Mouse (Mus musculus): Measurements from ENCODE around the gene Arrdc2. TPM values are rescaled to one million over a fixed set of nuclear protein-coding genes. Genes with fewer than 3 reads are reported as not detected.

The Arrdc2 gene
- total and polyA plus RNA-seq, 3 experiments, result 13.1 to 22.5 TPM; not detected in 1

GRCm38 (mm10) chr8:70850132-70850845 is 10.8 kb upstream of the Arrdc2 start:
- H3K27me3 ChIP-seq (ENCODE audit: control insufficient read depth in 1 of 2, insufficient read depth in 2 of 2, low read length in 2 of 2), result no peaks in the 10 kb centered on the region
- H3K4me3 ChIP-seq (ENCODE audit: control insufficient read depth in 1 of 2, insufficient read depth in 1 of 2, low read depth in 2 of 2, low read length in 2 of 2), result no peak overlapping the region
- peaks cover 0 to 10% of the 10 kb centered on the region in 2 experiments; a peak in 3 of 4 replicates for H3K4me1 ChIP-seq (ENCODE audit: control insufficient read depth in 1 of 2, insufficient read depth in 2 of 2, low read length in 2 of 2)
- H3K27ac ChIP-seq (ENCODE audit: control insufficient read depth, low read depth, low read length), result no peak overlapping the region
- no peaks in the 10 kb centered on the region for H3K79me2 ChIP-seq (ENCODE audit: control insufficient read depth, insufficient read depth, low read length, poor library complexity)
- no peak for DNase-seq (ENCODE audit: low read depth, low spot score)
- H3K36me3 ChIP-seq (ENCODE audit: control insufficient read depth in 1 of 2, insufficient read depth in 2 of 2, low read length in 2 of 2), result no peaks in the 10 kb centered on the region
- H3K9ac ChIP-seq (ENCODE audit: control insufficient read depth, low read depth, low read length, poor library complexity, severe bottlenecking), result no peak overlapping the region
- TF ChIP-seq ZC3H11A (IDR thresholded peaks at IDR 0.05; ENCODE audit: low read depth, low read length), result no peak
- TF ChIP-seq CHD2 (IDR thresholded peaks at IDR 0.05; ENCODE audit: low read length), result no peak
- no peak for TF ChIP-seq TAL1 (IDR thresholded peaks at IDR 0.05; ENCODE audit: low read length)
- no peak for TF ChIP-seq ZKSCAN1 (IDR thresholded peaks at IDR 0.05; ENCODE audit: low read depth, low read length)
- no peak for TF ChIP-seq RCOR1 (IDR thresholded peaks at IDR 0.05; ENCODE audit: low read depth, low read length)
- TF ChIP-seq CHD1 (IDR thresholded peaks at IDR 0.05; ENCODE audit: low read depth, low read length), result no peak
- TF ChIP-seq ZNF384 (IDR thresholded peaks at IDR 0.05; ENCODE audit: low read depth, low read length), result no peak
- no peak for TF ChIP-seq RAD21 (IDR thresholded peaks at IDR 0.05; ENCODE audit: low read depth, low read length)
- TF ChIP-seq ELF1 (IDR thresholded peaks at IDR 0.05; ENCODE audit: low read depth, low read length), result no peak
- TF ChIP-seq NRF1 (IDR thresholded peaks at IDR 0.05; ENCODE audit: insufficient read depth, low read depth, low read length, poor library complexity, severe bottlenecking), result no peak
- no peak for TF ChIP-seq ETS1 (IDR thresholded peaks at IDR 0.05; ENCODE audit: low read depth, low read length)
- no peak for TF ChIP-seq MYB (IDR thresholded peaks at IDR 0.05; ENCODE audit: low read depth, low read length)
- no peak for TF ChIP-seq GABPA (IDR thresholded peaks at IDR 0.05; ENCODE audit: low read depth, low read length)
- TF ChIP-seq MAFK (IDR thresholded peaks at IDR 0.05; ENCODE audit: borderline replicate concordance, low read depth, low read length), result no peak
- TF ChIP-seq JUND (IDR thresholded peaks at IDR 0.05; ENCODE audit: low read depth, low read length), result no peak
- no peak for TF ChIP-seq NELFE (IDR thresholded peaks at IDR 0.05; ENCODE audit: low read depth, low read length)
- TF ChIP-seq GATA1 (IDR thresholded peaks at IDR 0.05; ENCODE audit: low read depth, low read length), result no peak
- no peak for TF ChIP-seq MAX (IDR thresholded peaks at IDR 0.05; ENCODE audit: low read length)
- no peak for TF ChIP-seq UBTF (IDR thresholded peaks at IDR 0.05; ENCODE audit: borderline replicate concordance, insufficient read depth, low read depth, low read length)
- H3K9me3 ChIP-seq (replicated peaks; ENCODE audit: insufficient read depth, low read length), result no peaks in the 10 kb centered on the region

GRCm38 (mm10) chr8:70849333-70849990 is 9.9 kb upstream of the Arrdc2 start:
- Histone ChIP-seq H3K9ac (ENCODE audit: control insufficient read depth, low read depth, low read length, poor library complexity, severe bottlenecking) (no peak overlapping the region), H3K9me3 (replicated peaks; ENCODE audit: insufficient read depth, low read length) (no peaks in the 10 kb centered on the region), H3K27me3 (ENCODE audit: control insufficient read depth in 1 of 2, insufficient read depth in 2 of 2, low read length in 2 of 2) (no peaks in the 10 kb centered on the region), H3K36me3 (ENCODE audit: control insufficient read depth in 1 of 2, insufficient read depth in 2 of 2, low read length in 2 of 2) (no peaks in the 10 kb centered on the region), H3K79me2 (ENCODE audit: control insufficient read depth, insufficient read depth, low read length, poor library complexity) (no peaks in the 10 kb centered on the region), H3K4me1 (ENCODE audit: control insufficient read depth in 1 of 2, insufficient read depth in 2 of 2, low read length in 2 of 2) (peaks cover 0 to 10% of the 10 kb centered on the region in 2 experiments; a peak in 3 of 4 replicates), H3K27ac (ENCODE audit: control insufficient read depth, low read depth, low read length) (no peak overlapping the region), H3K4me3 (ENCODE audit: control insufficient read depth in 1 of 2, insufficient read depth in 1 of 2, low read depth in 2 of 2, low read length in 2 of 2) (no peak overlapping the region)
- DNase-seq (ENCODE audit: low read depth, low spot score), result no peak
- TF ChIP-seq ZMIZ1 (IDR thresholded peaks at IDR 0.05; ENCODE audit: low read depth, low read length) (no peak), ZKSCAN1 (IDR thresholded peaks at IDR 0.05; ENCODE audit: low read depth, low read length) (no peak), CHD1 (IDR thresholded peaks at IDR 0.05; ENCODE audit: low read depth, low read length) (no peak), POLR2AphosphoS2 (IDR thresholded peaks at IDR 0.05; ENCODE audit: low read length) (no peak), POLR2AphosphoS5 (IDR thresholded peaks at IDR 0.05; ENCODE audit: borderline replicate concordance, low read depth, low read length) (no peak), HCFC1 (IDR thresholded peaks at IDR 0.05; ENCODE audit: low read depth, low read length) (no peak), UBTF (IDR thresholded peaks at IDR 0.05; ENCODE audit: borderline replicate concordance, insufficient read depth, low read depth, low read length) (no peak), JUND (IDR thresholded peaks at IDR 0.05; ENCODE audit: low read depth, low read length) (no peak), KAT2A (conservative IDR thresholded peaks at IDR 0.05; ENCODE audit: low read depth, low read length) (no peak), GATA1 (IDR thresholded peaks at IDR 0.05; ENCODE audit: low read depth, low read length) (no peak), POLR2A (IDR thresholded peaks at IDR 0.05; ENCODE audit: control insufficient read depth in 1 of 2, insufficient read depth in 1 of 2, low read depth in 1 of 2, low read length in 2 of 2, poor library complexity in 1 of 2) (no peak), MAFK (IDR thresholded peaks at IDR 0.05; ENCODE audit: borderline replicate concordance, low read depth, low read length) (no peak), ZC3H11A (IDR thresholded peaks at IDR 0.05; ENCODE audit: low read depth, low read length) (no peak), RAD21 (IDR thresholded peaks at IDR 0.05; ENCODE audit: low read depth, low read length) (no peak), ELF1 (IDR thresholded peaks at IDR 0.05; ENCODE audit: low read depth, low read length) (no peak), TAL1 (IDR thresholded peaks at IDR 0.05; ENCODE audit: low read length) (no peak), MYC (IDR thresholded peaks at IDR 0.05; ENCODE audit: low read depth, low read length) (no peak), CHD2 (IDR thresholded peaks at IDR 0.05; ENCODE audit: low read length) (no peak)

Measured in MEL (cell line).